Mouse (Mus musculus) right cerebral cortex, postnatal 25 days (tissue): ENCODE measurements around the gene Zbtb45.

Experiments used
- DNase-seq: peaks from one replicate; pipeline ENCODE4 v3.0.0; 2022

Zbtb45 gene

DNA sequence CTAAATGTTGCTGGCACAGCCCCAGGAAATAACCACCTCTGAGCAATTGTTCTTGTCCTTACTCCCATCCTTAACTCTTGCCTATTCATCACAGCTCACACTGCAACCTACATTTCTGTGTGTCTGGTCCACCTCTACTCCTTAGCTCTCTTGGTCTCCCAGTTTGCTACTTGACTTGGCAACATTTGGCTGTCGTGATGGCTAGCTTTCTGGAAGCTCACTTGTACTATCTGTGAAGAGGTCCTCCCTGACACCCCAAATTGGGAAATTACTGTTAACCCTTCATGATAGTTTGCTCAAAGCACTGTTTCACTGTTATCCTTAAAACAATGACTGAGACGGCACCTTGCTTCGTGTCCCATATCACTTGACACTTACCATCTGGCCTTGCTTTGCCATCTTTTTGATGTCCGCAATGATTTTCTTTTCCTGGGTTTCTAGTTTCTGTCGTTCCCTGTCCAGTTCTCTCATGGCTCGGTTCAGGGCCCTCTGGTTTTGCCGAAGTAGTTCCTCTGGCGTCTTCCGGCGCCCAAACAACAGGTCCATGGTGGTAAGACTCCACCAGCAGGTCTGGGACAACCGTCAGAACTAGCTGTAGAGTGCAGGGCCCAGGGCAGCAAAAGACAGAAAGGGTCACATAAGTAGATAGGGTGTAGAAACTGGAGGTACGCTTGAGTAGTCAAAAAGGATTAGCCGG lies 23.8 kb upstream of the Zbtb45 start:
- DNase-seq = no peak

- DNase-seq = no peak
These were observed 22.7 kb upstream of the Zbtb45 start for GRCm38 (mm10) chr7:13032541-13032940.

- no peak for DNase-seq
These were observed 22.1 kb upstream of the Zbtb45 start for GRCm38 (mm10) chr7:13031983-13032382.

DNA sequence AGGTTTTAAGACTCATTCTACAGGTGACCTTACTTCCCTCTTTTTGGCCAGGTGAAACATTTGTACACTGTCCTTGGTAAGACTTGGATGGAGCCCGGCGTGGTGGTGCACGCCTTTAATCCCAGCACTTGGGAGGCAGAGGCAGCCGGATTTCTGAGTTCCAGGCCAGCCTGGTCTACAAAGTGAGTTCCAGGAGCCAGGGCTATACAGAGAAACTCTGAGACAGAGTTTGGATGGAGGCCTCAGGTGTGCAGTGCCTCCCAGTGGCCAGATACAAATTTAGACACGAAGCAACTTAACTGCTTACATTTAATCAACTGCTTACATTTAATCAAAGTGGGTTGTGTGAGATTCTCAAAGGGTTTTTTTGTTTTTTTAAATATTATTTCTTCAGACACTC lies 21.2 kb upstream of the Zbtb45 start:
- no peak for DNase-seq

DNA sequence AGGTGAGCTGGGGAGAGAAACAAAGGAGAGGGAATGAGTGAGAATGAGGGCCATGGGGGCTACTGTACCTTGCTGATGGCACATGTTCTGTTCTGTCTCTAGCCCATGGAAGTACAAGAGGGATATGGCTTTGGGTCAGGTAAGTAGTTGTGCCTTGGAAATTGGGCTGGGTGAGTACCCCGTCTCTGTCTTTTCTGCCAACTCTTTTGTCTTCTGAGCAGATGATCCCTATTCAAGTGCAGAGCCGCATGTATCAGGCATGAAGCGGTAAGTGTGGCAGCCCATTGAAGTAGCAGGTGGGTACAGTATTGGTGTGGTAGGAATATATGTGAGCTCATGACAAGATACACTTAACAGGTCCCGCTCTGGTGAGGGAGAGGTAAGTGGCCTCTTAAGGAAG lies 19.2 kb upstream of the Zbtb45 start:
- DNase-seq = no peak

DNA sequence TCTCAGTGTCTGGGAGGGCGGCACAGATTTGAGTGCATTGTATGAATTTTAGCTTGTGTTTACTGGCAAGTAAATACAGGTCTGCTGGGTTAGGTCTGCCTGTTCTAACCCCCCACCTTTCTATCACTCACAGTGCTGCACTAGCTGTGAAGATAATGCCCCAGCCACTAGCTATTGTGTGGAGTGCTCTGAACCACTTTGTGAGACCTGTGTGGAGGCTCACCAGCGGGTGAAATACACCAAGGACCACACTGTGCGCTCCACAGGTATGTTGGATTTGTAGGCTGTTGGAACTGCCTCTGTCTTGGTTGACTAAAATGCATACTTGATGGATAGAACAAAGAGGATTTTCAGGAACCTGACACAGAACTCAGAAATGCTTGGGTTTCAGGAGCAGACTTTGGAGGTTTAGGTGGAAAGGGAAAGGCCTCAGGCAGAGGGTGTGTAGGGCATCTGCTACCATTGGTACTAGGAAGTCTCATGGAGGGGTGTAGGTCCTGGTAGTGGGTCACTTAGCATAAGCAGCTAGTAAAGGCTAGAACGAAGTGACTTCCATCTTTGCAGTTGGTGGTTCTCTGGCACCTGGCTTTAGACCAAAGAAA lies 15.8 kb upstream of the Zbtb45 start:
- DNase-seq = no peak

- DNase-seq = peak; percentile 84
These were observed 15.0 kb upstream of the Zbtb45 start for GRCm38 (mm10) chr7:13024805-13025204.

GRCm38 (mm10) chr7:13023928-13024731 lies 14.3 kb upstream of the Zbtb45 start:
- peak; percentile 97 for DNase-seq

GRCm38 (mm10) chr7:13022773-13023535 lies 13.1 kb upstream of the Zbtb45 start:
- DNase-seq = no peak

DNA sequence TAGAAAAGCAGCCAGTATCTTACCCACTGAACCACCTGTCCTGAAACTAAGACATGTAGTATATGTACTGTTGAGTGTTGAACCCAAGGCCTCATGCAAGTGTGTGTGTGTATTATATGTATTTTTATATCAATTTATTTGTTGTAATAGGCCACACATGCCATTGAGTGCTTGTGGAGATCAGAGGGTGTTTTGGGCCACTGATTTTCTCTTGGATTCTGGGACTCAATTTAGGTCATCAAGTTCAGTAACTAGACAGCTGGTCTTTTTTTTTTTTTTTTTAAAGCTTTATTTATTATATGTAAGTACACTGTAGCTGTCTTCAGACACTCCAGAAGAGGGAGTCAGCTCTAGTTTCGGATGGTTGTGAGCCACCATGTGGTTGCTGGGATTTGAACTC lies 5.4 kb upstream of the Zbtb45 start:
- DNase-seq = no peak

DNA sequence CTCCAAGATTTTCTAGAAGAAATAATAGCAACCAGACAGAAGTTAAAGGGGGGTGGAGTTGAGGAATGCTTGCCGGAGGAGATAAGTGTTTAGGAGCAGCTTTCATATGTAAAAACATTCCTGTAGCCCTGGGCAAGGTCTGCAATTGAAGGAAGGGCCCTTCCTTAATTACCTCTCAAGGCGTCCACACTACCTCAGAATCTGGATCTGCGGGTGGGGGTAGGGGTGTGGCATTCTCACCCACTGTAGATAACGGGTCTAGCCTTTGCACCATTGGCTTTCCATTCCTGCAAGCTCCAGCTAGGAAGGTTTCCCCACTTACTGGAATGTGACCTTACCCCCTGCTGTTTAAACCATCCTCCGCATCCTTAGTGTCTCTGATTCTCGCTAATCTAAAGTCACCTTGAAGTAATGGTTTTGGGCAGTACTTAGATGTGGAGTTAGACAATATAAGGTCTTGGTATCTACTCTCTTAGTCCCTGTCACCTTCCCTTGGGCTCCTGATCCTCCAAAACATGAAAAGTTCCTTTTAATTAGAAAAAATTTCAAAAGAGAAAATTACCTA lies 4.5 kb upstream of the Zbtb45 start:
- DNase-seq = no peak

DNA sequence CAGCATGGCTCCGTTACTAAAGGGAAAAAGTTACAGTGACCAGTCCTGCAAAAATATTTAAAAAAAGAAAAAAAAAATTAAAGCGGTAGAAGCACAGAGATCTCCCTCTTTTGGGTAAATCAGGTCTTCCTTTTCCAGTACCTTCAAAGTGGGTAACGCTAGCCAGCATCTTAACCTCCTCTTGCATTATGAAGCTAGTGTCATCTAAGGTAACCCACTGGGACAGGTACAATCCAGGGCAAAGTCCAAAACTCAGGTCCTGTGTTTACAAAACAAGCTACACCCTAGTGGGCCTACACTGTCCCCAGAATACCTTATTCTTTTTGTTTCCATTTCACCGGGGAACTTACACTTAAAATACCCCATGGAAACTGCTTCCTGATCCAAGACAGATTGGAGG lies 3.8 kb upstream of the Zbtb45 start:
- no peak for DNase-seq

DNA sequence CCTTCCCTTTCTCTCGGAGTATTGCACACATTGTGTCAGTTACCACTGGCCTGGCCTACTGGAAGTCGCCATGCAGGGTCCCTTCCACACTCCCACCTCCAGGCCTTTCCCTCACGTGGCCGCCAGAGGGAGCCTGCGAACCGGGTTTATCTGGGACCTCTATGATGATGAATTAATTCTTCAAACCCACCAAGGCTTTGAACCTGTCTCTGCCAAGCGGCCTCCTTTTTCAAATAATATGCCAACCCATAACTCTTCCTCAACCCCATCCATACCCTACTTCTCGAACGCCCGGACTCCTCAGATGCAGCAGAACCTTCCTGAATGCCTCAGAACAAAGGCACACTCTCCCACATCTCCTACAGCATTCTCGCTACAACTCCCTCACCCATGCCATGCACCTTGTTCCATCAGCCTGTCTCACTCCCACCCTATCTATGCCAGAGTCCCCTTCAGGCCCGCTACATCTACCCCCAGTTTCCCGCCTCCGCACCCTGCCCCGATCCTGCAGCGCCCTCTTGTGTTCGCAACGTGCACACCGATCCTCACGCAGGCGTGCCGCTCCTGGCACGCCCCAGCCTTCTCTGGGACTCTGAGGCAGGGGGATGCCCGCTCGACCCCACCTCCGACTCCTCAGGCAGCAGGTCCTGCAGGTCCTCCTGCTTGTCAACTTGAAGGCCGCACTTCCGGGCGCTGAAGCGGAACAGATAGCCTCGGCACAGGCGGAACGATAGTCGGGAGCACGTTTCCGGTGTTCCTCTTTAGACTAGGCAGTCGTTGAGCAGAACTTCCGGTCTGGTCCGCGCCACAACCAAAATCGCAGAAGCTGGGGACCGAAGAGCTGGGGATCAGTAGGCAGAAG lies 460 bp downstream of the Zbtb45 start:
- peak; percentile 91 for DNase-seq

DNA sequence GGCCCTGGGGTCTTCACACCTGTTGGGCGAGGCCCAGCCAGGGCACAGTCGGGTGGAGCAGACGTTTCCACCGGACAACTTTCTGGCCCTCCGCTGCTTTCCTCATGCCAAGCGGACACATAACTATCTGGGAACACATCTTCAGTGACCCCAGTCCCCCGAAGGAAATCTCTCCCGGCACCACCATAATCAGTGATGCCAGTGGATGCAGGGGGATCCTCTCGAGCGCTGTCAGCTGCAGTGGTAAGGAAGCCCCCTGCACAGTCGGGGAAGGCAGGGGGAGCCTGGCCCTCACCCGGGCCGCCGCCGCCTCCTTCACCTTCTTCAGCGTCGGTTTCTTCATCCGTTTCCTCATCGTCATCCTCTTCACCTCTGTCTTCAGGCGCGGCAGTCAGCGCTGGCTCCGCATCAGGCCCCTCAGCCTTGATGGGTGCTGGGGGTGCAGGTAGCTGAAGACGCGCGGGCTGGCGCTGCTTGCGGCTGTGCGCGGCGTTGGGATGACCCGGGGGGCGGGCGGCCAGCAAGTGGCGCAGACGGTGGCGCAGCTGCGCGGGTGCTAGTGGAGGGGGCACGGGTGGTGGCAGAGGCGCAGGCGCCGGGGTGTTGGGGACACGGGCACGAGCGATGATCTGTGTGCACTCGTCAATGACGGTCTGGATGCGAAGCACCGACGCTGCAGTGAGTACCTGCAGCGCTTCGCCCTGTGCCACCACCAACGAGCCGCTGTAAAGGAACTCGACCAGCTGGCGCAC lies 2.3 kb downstream of the Zbtb45 start:
- DNase-seq = no peak

DNA sequence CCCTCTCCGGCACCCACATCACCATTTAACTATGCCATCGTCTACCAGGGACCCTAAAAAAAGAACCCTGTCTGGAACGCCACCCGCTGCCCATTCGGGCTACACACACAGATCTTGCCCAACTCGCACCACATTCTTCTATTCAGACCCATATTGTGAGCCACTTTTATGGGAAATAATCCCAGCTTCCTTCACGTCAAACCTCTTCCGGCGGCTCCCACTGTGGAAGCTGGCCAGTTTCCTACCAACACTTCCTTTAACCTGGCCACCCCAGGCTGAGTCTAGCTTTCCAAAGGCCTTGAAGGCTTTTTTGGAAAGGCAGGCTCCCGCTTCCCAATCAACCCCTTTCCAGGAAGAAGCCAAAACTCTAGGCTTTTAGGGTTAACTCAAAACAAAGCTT lies 3.3 kb downstream of the Zbtb45 start:
- no peak for DNase-seq

GRCm38 (mm10) chr7:13006011-13006410 lies 3.8 kb downstream of the Zbtb45 start:
- peak; percentile 35 for DNase-seq

GRCm38 (mm10) chr7:13003380-13003779 lies 6.5 kb downstream of the Zbtb45 start:
- no peak for DNase-seq

- DNase-seq = no peak
These were observed 8.2 kb downstream of the Zbtb45 start for GRCm38 (mm10) chr7:13001584-13001983.

GRCm38 (mm10) chr7:12998851-12999250 lies 11.0 kb downstream of the Zbtb45 start, which contains the start of gene Trim28:
Gene Trim28, plus strand, starts transcription at chr7:12999114.
- no peak for DNase-seq

- no peak for DNase-seq
These were observed 11.8 kb downstream of the Zbtb45 start, which contains the start of gene Slc27a5 for GRCm38 (mm10) chr7:12998053-12998452. Gene Slc27a5, minus strand, starts transcription at chr7:12998192.

DNA sequence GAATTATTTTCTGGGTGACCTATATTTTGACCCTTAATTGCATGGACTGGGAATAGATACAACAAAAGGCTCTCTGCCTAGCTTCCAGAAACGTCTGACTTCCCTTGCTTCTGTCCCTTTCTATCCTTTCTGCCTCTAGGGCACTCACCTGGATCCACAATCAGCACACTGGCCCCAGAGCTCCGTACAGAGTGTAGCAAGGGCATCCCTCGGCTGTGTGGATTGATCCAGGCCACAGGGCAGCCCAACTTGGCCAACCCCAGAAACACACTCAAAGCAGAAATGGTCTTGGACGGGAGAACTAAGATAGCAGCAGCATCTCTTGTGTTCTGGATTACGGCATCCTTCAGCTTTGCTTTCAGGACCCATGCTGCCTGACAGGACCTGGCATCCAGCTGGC lies 12.6 kb downstream of the Zbtb45 start:
- no peak for DNase-seq
